Mouse (Mus musculus): ENCODE results near the gene Nxph4.
A peak's percentile ranks its signal among the peaks of the same experiment; 100 is the strongest.

The Nxph4 gene

DNA sequence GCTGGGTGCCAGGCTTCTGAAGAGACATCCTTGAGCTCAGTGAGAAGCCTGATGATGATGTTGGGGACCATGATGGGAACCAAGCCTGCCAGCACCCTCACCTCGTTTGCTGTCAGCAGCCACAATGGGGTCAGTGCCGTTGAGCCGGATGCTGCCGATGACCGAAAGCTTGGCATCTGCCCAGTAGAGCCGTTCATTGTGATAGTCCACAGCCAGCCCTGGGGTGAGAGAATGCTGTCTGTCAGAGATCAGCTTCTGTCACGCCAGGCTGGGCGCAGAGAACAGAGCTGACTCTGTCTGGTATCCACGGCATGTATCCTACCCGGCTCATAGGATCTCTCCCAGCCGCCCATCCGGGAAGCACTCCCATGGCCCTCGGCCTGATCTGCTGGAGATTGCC, 7.7 kb upstream of the Nxph4 start:
- DNase-seq = no peak

GRCm38 (mm10) chr10:127541510-127541909, 7.2 kb upstream of the Nxph4 start:
- DNase-seq = no peak

GRCm38 (mm10) chr10:127537854-127538583, 3.7 kb upstream of the Nxph4 start:
- peak; percentile 76 for DNase-seq

DNA sequence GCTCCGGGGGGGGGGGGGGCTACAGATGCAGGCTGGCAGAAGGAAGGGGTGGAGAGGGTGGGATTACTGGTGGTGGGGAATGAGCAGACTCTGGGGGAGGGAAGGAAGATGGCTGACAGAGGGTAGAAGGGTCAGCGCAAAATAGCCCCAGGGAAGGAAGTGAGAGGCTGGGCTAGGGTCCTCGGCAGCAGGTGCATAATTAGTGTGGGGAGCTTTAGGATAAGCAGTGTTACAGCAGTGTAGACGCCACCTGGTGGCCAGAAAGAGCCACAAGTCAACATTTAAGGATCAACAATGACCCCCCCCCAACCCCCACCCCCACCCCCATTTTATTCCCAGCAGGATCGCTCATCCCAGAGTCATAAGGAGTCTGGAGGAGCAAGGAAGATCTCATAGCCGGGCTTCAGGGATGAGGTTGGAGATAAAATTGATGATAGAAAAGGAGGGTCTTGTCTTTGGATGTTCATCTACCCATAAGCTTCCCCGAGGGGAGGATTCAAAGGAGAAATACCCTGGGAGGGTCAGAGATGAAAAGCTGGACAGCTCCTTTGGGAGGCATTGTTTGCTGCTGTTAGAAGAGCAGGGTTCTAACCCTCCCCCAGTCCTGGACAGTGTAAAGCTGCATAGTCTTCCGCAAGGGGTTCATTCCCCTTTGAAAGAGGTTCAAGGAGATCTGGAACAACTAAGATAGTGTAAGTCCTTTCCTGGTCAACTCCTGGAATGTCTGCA, 2.4 kb upstream of the Nxph4 start:
- DNase-seq = no peak

DNA sequence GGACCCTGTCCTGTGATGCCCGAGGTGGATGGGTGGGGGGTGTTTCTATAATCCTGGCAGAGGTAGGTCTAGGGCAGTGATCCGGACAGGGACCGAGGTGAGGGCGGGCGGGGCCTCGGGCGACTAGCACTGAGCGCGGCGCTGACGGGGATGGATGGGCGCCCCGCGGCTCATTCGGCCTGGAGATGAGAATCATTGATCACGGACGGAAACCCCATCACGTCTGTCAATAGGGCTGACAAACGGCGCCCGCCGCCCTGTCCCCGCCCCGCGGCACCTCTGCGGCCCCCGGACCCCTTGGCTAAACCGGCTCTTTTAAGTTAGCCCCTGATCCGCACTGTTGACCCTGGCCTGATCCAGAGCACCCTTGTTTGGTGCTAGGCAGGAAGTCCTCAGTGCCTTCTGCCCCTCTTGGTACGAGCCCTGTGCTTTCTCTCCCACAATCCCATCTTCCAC, 598 bp upstream of the Nxph4 start:
- DNase-seq = no peak

DNA sequence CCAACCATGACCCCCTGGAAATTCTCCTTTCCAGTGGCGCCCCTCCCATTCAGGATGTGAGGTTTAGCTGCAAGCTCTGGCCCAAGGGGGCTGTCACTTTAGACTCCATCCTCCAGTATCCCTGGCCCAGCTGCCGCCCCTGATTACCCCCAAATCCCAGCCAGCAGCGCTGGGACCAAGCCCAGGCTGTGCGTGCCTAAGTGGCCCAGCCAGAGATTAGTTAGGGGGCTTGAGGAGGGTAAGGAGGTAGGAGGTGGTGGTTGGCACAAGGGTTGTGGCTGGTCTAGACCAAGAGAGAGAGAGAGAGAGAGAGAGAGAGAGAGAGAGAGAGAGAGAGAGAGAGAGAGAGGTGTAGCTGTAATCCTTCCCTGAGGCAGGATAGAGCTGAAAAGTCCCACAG, 2.8 kb downstream of the Nxph4 start:
- no peak for DNase-seq

GRCm38 (mm10) chr10:127530945-127531344, 3.4 kb downstream of the Nxph4 start:
- DNase-seq = no peak

GRCm38 (mm10) chr10:127527481-127527880, 6.9 kb downstream of the Nxph4 start:
- DNase-seq = no peak

DNA sequence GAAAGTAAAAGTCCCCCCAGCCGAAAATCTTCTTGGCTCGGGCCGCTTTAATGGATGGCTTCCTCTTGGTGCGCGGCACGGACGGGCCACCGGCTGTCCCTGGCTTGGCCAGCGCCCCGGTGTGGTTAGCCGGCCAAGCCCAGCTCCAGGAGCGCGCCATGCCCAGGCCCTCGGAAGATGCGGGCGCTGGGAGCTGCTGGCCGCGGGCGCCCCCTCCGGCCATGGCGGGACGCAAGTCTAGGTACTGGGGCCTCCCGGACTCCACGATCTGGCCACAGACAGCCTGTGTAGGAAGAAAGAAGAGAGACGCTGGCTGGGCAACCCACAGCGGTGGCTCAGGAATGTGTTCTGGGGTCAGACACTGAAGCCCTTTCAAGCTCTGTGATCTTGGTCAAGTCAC, 7.7 kb downstream of the Nxph4 start:
- peak; percentile 59 for DNase-seq

- DNase-seq = no peak
These were observed 8.3 kb downstream of the Nxph4 start for GRCm38 (mm10) chr10:127526048-127526447.

DNA sequence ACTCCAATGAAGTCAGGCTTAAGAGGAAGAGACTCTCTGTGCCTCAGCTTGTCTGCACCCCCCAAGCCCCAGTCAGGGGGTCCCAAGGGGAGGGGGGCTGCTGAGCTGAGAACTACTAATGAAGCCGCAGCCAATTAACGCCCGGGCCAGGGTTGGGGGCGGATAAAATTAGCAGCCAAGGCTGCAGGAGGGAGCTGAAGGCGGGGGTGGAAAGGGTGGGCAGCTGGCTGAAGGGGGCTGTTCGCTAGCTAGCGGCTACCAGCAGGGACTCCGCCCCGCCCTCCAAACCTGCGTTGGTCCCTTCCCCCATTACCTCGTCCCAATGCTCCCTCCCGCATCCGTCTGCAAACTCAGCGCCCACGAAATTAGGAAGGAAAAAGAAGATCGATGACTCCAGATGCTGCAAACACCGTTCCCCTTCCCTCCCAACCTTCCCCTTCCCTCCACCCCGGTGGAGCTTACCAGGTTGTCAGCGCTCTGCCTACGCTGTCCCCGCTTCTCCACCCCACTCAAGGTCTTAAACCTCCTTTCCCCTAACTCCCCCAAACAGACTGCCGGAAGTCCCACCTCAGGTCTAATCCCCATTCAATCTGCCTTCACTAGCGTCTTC, 9.6 kb downstream of the Nxph4 start:
- no peak for DNase-seq

GRCm38 (mm10) chr10:127522088-127522581, 12.2 kb downstream of the Nxph4 start, which contains the start of gene Shmt2:
TSS of gene Shmt2 (minus strand) at chr10:127522444.
- peak; percentile 82 for DNase-seq

DNA sequence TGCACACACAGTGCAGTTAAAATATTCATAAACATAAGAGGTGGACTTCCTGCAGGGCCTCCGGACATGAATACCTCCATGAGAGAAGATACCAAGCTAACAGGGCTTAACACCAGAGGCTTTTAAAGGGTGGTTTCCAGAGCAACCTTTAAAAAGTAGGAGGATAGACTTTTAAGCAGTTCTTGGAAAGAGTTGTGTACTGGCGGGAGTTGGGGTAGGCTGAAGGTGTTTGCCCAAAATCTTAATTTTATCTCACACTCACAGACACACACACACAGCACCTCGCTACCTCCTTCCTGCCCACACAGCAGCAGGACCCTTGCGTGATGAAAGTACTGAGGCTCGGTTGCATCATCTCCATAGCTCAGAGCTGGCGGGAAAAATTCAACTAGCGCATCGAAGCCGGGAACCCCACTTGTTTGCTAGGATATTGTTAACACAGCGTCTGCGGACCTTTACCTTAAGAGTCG, 12.7 kb downstream of the Nxph4 start:
- no peak for DNase-seq

DNA sequence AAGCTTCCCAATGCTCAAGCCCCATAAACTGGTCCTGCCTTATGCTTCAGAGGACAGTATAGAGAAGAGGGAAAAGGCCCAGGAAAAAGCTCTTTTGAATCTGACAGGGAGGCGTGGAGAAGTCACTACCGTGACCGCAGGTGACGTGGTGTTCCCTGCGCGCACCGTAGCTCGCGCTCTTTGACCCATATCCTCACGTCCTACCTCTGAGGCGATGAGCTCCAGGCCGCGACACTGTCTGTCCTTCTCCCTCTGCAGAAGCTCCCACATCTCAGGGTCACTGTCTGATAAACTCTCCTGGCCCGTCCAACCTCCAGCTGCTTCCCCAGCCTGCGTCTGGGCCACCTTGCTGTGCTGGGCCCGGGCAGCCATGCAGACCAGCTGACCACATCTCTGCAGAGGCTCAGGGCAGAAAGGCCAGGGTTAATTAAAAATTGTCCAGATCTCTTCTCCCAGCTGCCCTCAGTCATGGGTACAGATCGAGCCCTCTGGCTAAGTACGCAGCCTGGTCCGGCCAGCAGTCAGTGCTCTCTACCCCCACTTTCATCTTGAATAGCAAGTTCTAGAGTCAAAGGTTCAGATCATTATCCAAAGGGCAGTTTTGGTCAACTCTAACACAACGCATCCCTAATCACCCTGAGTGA, 13.5 kb downstream of the Nxph4 start:
- peak; percentile 85 for DNase-seq

GRCm38 (mm10) chr10:127519903-127520713, 14.3 kb downstream of the Nxph4 start:
- DNase-seq = no peak

- DNase-seq = no peak
These were observed 15.2 kb downstream of the Nxph4 start for GRCm38 (mm10) chr10:127519041-127519701.

DNA sequence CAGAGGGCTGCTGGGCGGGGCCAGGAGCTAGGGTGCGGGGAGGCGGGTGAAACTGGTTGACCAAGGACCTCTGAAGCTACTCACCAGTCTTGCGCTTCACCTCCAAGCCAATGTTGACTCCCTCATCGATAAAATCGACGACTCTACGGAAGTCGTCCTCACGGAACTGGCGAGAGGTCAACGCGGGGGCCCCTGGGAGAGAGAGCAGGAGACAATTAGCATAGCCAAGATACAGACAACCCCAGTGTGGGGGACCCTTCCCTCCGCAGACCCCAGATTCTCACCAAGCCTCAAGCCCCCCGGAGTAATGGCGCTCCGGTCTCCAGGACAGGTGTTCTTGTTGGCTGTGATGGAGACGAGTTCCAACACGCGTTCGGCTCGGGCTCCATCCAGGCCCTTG, 16.4 kb downstream of the Nxph4 start:
- no peak for DNase-seq

GRCm38 (mm10) chr10:127516576-127517260, 17.6 kb downstream of the Nxph4 start:
- DNase-seq = no peak

- no peak for DNase-seq
These were observed 18.3 kb downstream of the Nxph4 start for GRCm38 (mm10) chr10:127515983-127516459.

DNA sequence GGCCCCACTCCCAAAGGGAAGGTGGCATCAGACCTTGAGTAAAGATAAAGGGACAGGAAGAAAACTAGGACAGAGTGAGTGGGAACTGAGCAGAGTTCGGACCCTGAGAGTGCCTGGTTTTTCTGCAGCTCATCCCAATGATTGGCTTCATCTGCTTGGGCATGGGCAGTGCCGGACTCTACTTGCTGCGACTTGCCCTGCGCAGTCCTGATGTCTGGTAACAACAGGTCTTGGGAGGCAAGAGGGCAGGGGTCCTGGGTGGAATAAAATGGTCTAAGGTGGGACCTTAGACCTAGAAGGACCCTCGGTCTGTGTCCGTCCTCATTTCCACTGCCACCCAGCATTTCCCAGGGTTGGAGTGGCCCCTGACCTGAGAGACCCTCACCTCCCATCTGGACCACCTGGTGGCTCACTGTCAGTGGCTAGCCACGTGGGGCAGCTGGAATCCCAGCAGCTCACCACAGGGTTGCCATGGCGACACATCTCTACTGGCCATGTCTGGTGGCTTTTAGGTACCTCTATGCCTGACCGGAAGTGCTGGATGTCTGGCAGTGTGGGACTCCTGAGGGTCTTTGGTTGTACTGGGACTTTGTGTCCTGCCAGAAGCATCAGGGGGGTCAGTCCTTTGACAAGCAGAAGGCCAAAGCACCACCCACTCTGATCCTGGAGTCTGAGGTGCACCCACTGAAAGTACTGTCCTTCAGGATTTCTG, 18.9 kb downstream of the Nxph4 start:
- DNase-seq = no peak
